Mouse (Mus musculus) embryo, embryonic 11.5 days (tissue): Measurements from ENCODE around the gene Gm7544.
"Not testable (repeated sequence)": the region's sequence is repeated elsewhere in the genome, so short reads cannot be mapped to it uniquely, and the experiment has no call there.

ENCODE experiments used
- DNase-seq: peaks from one replicate; pipeline ENCODE4 v3.0.0-alpha.2; 2012; ENCODE audit warnings: low read depth, low spot score

Gm7544 gene

GRCm38 (mm10) chr1:82955913-82956312 lies at the start of gene Gm7544:
Gene Gm7544 (minus strand): TSS chr1:82956013.
- not testable (repeated sequence) for DNase-seq

- not testable (repeated sequence) for DNase-seq
These were observed 44.5 kb upstream of the Gm7544 start, which contains the start of gene Gm47959 for GRCm38 (mm10) chr1:83000306-83000705. Gene Gm47959 (plus strand): TSS chr1:83000548.

GRCm38 (mm10) chr1:82993947-82994346 lies 38.1 kb upstream of the Gm7544 start:
- no peak for DNase-seq

GRCm38 (mm10) chr1:82992093-82992492 lies 36.3 kb upstream of the Gm7544 start:
- no peak for DNase-seq

GRCm38 (mm10) chr1:82991596-82991995 lies 35.8 kb upstream of the Gm7544 start:
- DNase-seq = no peak

GRCm38 (mm10) chr1:82991062-82991461 lies 35.2 kb upstream of the Gm7544 start:
- no peak for DNase-seq

GRCm38 (mm10) chr1:82987530-82988198 lies 31.9 kb upstream of the Gm7544 start:
- peak; percentile 62 for DNase-seq

GRCm38 (mm10) chr1:82986738-82987137 lies 30.9 kb upstream of the Gm7544 start:
- DNase-seq = no peak

- no peak for DNase-seq
These were observed 22.0 kb upstream of the Gm7544 start for GRCm38 (mm10) chr1:82977840-82978239.

- DNase-seq = no peak
These were observed 19.9 kb upstream of the Gm7544 start for GRCm38 (mm10) chr1:82975750-82976149.

GRCm38 (mm10) chr1:82974342-82974741 lies 18.5 kb upstream of the Gm7544 start:
- no peak for DNase-seq

- DNase-seq = no peak
These were observed 18.1 kb upstream of the Gm7544 start for GRCm38 (mm10) chr1:82973901-82974300.

- no peak for DNase-seq
These were observed 17.4 kb upstream of the Gm7544 start for GRCm38 (mm10) chr1:82973244-82973643.

GRCm38 (mm10) chr1:82972046-82972445 lies 16.2 kb upstream of the Gm7544 start:
- DNase-seq = no peak

- no peak for DNase-seq
These were observed 10.6 kb upstream of the Gm7544 start for GRCm38 (mm10) chr1:82966413-82966812.

- no peak for DNase-seq
These were observed 4.1 kb upstream of the Gm7544 start, which contains the start of gene Gm47955 for GRCm38 (mm10) chr1:82959870-82960385. Gene Gm47955 (plus strand): TSS chr1:82960286.

GRCm38 (mm10) chr1:82948601-82949000 lies 7.2 kb downstream of the Gm7544 start:
- no peak for DNase-seq

- DNase-seq = not testable (repeated sequence)
These were observed 9.8 kb downstream of the Gm7544 start for GRCm38 (mm10) chr1:82946029-82946428.

- not testable (repeated sequence) for DNase-seq
These were observed 12.5 kb downstream of the Gm7544 start, which contains the start of gene A030003K21Rik for GRCm38 (mm10) chr1:82943295-82943694. Gene A030003K21Rik (minus strand): TSS chr1:82943388.

- DNase-seq = not testable (repeated sequence)
These were observed 13.3 kb downstream of the Gm7544 start for GRCm38 (mm10) chr1:82942505-82942904.

GRCm38 (mm10) chr1:82938666-82939065 lies 17.1 kb downstream of the Gm7544 start:
- DNase-seq = no peak

GRCm38 (mm10) chr1:82931326-82931725 lies 24.5 kb downstream of the Gm7544 start, which contains the start of gene Gm6217:
Gene Gm6217 (minus strand): TSS chr1:82931399.
- not testable (repeated sequence) for DNase-seq

GRCm38 (mm10) chr1:82930558-82930957 lies 25.3 kb downstream of the Gm7544 start:
- not testable (repeated sequence) for DNase-seq
